26 mouse cellular contexts compared by ENCODE assay signal in the genomic region with DNA sequence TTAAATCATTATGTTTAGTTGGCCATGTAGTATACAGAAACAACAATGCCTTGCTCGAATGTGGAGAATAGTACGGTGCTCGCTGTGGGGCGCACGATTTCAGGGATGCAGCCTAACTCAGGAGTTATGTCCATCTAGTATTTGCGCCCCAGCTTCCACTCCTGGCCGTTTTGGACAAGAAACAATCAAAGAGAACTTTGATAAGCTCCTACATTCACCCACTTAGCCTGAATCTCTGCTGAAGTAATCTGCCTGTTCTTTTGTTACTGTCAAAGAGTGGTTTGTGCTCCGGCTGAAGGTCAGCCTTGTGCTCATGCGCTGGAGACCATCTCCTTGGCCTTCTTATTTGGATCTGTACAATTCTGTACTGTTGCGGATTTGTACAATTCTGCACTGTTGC.
"Had no signal": no experiment of that assay in that cellular context is flagged by ENCODE, and none has a peak within 500 bp of the region (broad histone marks: within the 10 kb centered on the region; RNA-seq: fewer than 3 reads in every experiment).

No protein-coding gene starts in this region.

- H3K4me3 ChIP-seq: heart, adult 2 months; heart, embryonic 13.5 days; heart, embryonic 15.5 days; hindbrain, embryonic 13.5 days; hindbrain, embryonic 15.5 days; kidney, embryonic 15.5 days; limb, embryonic 13.5 days; limb, embryonic 15.5 days; liver, embryonic 12.5 days had no signal

- ATAC-seq: hindbrain, postnatal 0 days; intestine, embryonic 16.5 days; liver, embryonic 12.5 days had no signal

- H3K36me3 ChIP-seq: heart, embryonic 15.5 days; hindbrain, embryonic 13.5 days; hindbrain, embryonic 15.5 days; kidney, embryonic 15.5 days; limb, embryonic 15.5 days; liver, embryonic 12.5 days had no signal

- H3K9ac ChIP-seq: heart, embryonic 13.5 days; heart, embryonic 15.5 days; hindbrain, embryonic 13.5 days; hindbrain, embryonic 15.5 days; kidney, embryonic 15.5 days; limb, embryonic 13.5 days; limb, embryonic 15.5 days; liver, embryonic 12.5 days had no signal

- DNase-seq: gastrocnemius, postnatal 14 days; gastrocnemius, postnatal 36 days; heart, adult 11 months; heart, adult 2 months; heart, postnatal 14 days; heart, postnatal 36 days; kidney, adult 11 months; kidney, adult 2 months; kidney, adult 9 months; kidney, postnatal 14 days; kidney, postnatal 36 days; layer of hippocampus, adult 9-11 months; layer of hippocampus, postnatal 36 days; left cerebral cortex, postnatal 4 days had no signal

- H3K4me2 ChIP-seq: heart, embryonic 11.5 days; heart, embryonic 13.5 days; heart, embryonic 15.5 days; hindbrain, embryonic 13.5 days; hindbrain, embryonic 15.5 days; kidney, embryonic 15.5 days; limb, embryonic 13.5 days; limb, embryonic 15.5 days; liver, embryonic 12.5 days had no signal

- H3K27ac ChIP-seq: heart, adult 2 months; heart, embryonic 13.5 days; heart, embryonic 15.5 days; hindbrain, embryonic 13.5 days; hindbrain, embryonic 15.5 days; hindbrain, postnatal 0 days; kidney, embryonic 15.5 days; kidney, postnatal 0 days; limb, embryonic 13.5 days; limb, embryonic 15.5 days; liver, embryonic 12.5 days had no signal

- H3K9me3 ChIP-seq: heart, embryonic 13.5 days; heart, embryonic 15.5 days; hindbrain, embryonic 13.5 days; hindbrain, embryonic 15.5 days; kidney, embryonic 15.5 days; limb, embryonic 13.5 days; limb, embryonic 15.5 days; liver, embryonic 12.5 days had no signal

- H3K27me3 ChIP-seq: heart, embryonic 13.5 days; heart, embryonic 15.5 days; hindbrain, embryonic 13.5 days; hindbrain, embryonic 15.5 days; kidney, embryonic 15.5 days; limb, embryonic 13.5 days; limb, embryonic 15.5 days; liver, embryonic 12.5 days had no signal
